Mouse (Mus musculus) heart, adult 2 months (tissue): ENCODE results near the gene Gtf3c1.

ENCODE experiments used
- CTCF ChIP-seq: fragments of 200-600 bp; IDR thresholded peaks from 2 replicates; pipeline ENCODE4 v1.8.1; 2022; ENCODE audit warnings: antibody characterized with exemption, mild to moderate bottlenecking, moderate library complexity
- EP300 ChIP-seq: fragments of 200-500 bp; IDR thresholded peaks from 2 replicates; pipeline ENCODE4 v1.6.1; 2011; ENCODE audit warnings: low read depth, low read length, control low read depth; ENCODE audit not compliant: insufficient read depth

DNA sequence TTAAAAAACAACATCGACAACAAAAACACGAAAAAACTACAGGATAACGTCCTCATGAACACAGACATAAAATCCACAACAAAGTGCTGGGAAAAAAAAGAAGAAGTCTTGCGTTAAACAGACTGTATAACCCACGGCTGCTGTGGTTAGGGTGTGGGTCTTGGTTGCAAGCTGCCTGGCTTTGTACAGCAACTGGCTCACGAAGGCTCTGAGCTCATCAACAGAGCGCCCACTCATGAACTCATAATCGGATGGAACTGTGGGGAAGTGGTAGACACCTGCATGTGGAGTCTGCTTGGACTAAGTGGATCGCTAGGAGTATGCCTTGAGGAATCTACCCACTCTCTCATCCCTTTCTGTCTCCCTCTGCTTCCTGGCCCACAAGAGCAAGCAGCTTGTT is 110.5 kb downstream of the Gtf3c1 start:
- TF ChIP-seq CTCF (no peak), EP300 (no peak)
